13 mouse cellular contexts compared by ENCODE assay signal in genomic region chr17:5210891-5211290, GRCm38 (mm10).
A peak's percentile ranks its signal among the peaks of the same experiment; 100 is the strongest.
DNase-seq lines count a peak whose midpoint lies in the region; ATAC-seq and TF ChIP-seq lines count a peak whose summit lies in the region.
"Had no signal": no experiment of that assay in that cellular context is flagged by ENCODE, and none has a peak within 500 bp of the region (broad histone marks: within the 10 kb centered on the region; RNA-seq: fewer than 3 reads in every experiment).

No protein-coding gene starts in this region.

- no peak overlapping the region for H3K4me3 ChIP-seq in lung, embryonic 15.5 days
- H3K4me3 ChIP-seq in testis, adult 2 months (ENCODE audit: control insufficient read depth, low read depth, low read length): peak overlapping the region; percentile 7; the same call in 1 of the 2 replicates
- H3K4me3 ChIP-seq: embryonic facial prominence, embryonic 15.5 days; limb, embryonic 10.5 days; myocyte had no signal

- no peaks in the 10 kb centered on the region for H3K27me3 ChIP-seq in lung, embryonic 15.5 days
- H3K27me3 ChIP-seq in testis, adult 2 months (ENCODE audit: control insufficient read depth, insufficient read depth, low read length): no peaks in the 10 kb centered on the region
- H3K27me3 ChIP-seq in splenic B cell, adult 2 months (ENCODE audit: control insufficient read depth, insufficient read depth, low read length, poor library complexity, severe bottlenecking): no peaks in the 10 kb centered on the region
- H3K27me3 ChIP-seq: embryonic facial prominence, embryonic 15.5 days had no signal

- no peak for DNase-seq in lung, postnatal 25 days (ENCODE audit: low spot score)
- DNase-seq in testis, postnatal 10 days (ENCODE audit: low spot score): no peak
- peak; percentile 70 for DNase-seq in splenic B cell, adult 2 months (ENCODE audit: low read depth, low spot score)
- DNase-seq in layer of hippocampus, adult 8-10 months (ENCODE audit: low spot score in 2 of 2): no peak
- DNase-seq in embryo, embryonic 10 days (ENCODE audit: low spot score): no peak
- DNase-seq: right cerebral cortex, adult 18-20 months had no signal

- TF ChIP-seq POLR2A in testis, adult 2 months (IDR thresholded peaks at IDR 0.05; ENCODE audit: control insufficient read depth, low read depth, low read length): no peak

- ATAC-seq in lung, embryonic 15.5 days (ENCODE audit: borderline replicate concordance, extremely low read depth, low FRiP score, low TSS enrichment): no peak
- ATAC-seq in granulocyte monocyte progenitor cell, adult 5-6 weeks (replicated peaks; ENCODE audit: poor library complexity, severe bottlenecking): peak; percentile 77

- H3K9ac ChIP-seq in lung, embryonic 15.5 days: no peak overlapping the region
- H3K9ac ChIP-seq: embryonic facial prominence, embryonic 15.5 days; liver, embryonic 14.5 days had no signal

- H3K36me3 ChIP-seq in lung, embryonic 15.5 days: no peaks in the 10 kb centered on the region
- no peaks in the 10 kb centered on the region for H3K36me3 ChIP-seq in testis, adult 2 months (ENCODE audit: control insufficient read depth, insufficient read depth, low read length)
- H3K36me3 ChIP-seq in splenic B cell, adult 2 months (ENCODE audit: control insufficient read depth, insufficient read depth, low read length, poor library complexity, severe bottlenecking): no peaks in the 10 kb centered on the region
- H3K36me3 ChIP-seq: embryonic facial prominence, embryonic 15.5 days; limb, embryonic 10.5 days had no signal

- H3K4me2 ChIP-seq in lung, embryonic 15.5 days: no peak overlapping the region
- H3K4me2 ChIP-seq: embryonic facial prominence, embryonic 15.5 days had no signal

- H3K4me1 ChIP-seq in lung, embryonic 15.5 days: peaks cover 59% of the 10 kb centered on the region
- no peaks in the 10 kb centered on the region for H3K4me1 ChIP-seq in testis, adult 2 months (ENCODE audit: control insufficient read depth, insufficient read depth, low read length)

- no peaks in the 10 kb centered on the region for H3K9me3 ChIP-seq in lung, embryonic 15.5 days
- H3K9me3 ChIP-seq: embryonic facial prominence, embryonic 15.5 days; limb, embryonic 10.5 days had no signal

- TF ChIP-seq CTCF in testis, adult 2 months (IDR thresholded peaks at IDR 0.05; ENCODE audit: control insufficient read depth, insufficient read depth, insufficient replicate concordance, low read depth, low read length): no peak

- peak overlapping the region; percentile 29 for H3K27ac ChIP-seq in lung, embryonic 15.5 days
- H3K27ac ChIP-seq in testis, adult 2 months (ENCODE audit: control insufficient read depth, insufficient read depth, low read depth, low read length): no peak overlapping the region
- H3K27ac ChIP-seq: embryonic facial prominence, embryonic 15.5 days; limb, embryonic 10.5 days; liver, embryonic 14.5 days had no signal

- WGBS in lung, embryonic 15.5 days: 60% methylated on average over 7 of the region's 7 CpGs
